Mouse (Mus musculus) olfactory bulb, adult 2 months (tissue): Measurements from ENCODE around the gene Mtfp1.

ENCODE experiments used
- CTCF ChIP-seq: fragments of 200-500 bp; IDR thresholded peaks from 2 replicates; pipeline ENCODE4 v1.5.1; 2012; ENCODE audit warnings: low read depth, mild to moderate bottlenecking, low read length, moderate library complexity; ENCODE audit not compliant: insufficient read depth
- POLR2A ChIP-seq: fragments of 200-500 bp; IDR thresholded peaks from 2 replicates; pipeline ENCODE4 v1.6.1; 2012; ENCODE audit warnings: mild to moderate bottlenecking, low read depth, low read length, moderate library complexity; ENCODE audit not compliant: insufficient read depth

DNA sequence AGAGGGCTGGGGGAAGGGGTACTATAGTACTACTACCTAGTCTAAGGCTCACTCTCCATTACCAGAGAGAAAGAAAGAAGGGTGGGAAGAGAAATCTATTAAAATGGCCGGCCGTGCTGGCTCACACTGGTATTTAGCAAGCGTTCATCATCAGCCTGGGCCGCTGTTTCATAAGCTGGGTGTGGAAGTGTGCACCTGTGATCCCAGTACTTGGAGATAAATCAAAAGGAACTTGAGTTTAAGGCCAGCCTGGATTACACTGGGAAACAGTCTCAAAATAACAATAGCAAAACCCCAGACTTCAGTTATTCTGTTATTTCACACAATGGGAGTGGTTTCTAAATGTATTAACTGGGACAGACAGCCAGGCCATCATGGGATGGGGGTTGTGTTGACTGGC lies 32.7 kb downstream of the Mtfp1 start:
- no peak for TF ChIP-seq CTCF
- no peak for TF ChIP-seq POLR2A
